Mouse (Mus musculus) R1 (cell line): ENCODE data around the gene Vax1.

Experiments used
- DNase-seq: peaks from one replicate; pipeline ENCODE4 v3.0.0-alpha.2; 2018; ENCODE audit warnings: low read depth, low spot score

Gene Vax1

DNA sequence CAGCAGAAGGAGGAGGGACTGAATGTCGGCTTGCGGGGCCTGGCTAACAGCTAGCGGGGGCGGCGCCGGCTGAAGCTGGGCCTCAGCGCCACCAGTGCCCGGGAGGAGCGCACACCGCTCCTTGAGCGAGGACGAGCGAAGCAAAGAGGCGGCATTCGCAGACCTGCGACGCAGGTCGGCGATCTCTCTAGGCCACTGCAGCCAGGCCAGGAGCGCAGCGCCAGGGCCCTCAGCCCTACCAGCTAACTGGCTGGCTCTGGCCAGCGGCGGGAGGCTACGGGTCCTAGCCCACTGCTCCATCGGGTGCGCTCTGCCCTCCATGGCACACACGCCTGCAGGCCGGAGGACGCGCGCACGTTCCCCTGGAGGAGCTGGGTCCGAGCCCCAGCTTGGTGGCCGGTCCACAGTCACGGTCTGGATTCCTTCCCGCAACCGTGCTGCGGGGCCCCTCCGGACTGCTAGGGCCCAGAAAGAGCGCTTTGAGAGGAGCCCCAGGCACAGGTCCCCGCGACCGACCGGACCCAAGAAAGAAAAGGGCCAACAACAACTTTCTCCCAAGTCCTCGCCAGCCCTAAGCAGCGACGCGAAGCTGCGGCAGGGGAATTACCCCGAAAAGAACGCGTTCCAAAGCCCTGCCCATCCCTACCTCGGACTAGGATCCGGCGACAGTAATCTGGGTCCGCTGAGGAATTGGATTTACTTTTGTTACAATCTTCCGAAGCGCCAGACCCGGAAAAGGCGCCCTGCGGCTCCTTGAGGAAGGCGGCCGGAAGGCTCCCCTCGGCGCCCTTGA lies 517 bp downstream of the Vax1 start:
- peak; percentile 54 for DNase-seq

DNA sequence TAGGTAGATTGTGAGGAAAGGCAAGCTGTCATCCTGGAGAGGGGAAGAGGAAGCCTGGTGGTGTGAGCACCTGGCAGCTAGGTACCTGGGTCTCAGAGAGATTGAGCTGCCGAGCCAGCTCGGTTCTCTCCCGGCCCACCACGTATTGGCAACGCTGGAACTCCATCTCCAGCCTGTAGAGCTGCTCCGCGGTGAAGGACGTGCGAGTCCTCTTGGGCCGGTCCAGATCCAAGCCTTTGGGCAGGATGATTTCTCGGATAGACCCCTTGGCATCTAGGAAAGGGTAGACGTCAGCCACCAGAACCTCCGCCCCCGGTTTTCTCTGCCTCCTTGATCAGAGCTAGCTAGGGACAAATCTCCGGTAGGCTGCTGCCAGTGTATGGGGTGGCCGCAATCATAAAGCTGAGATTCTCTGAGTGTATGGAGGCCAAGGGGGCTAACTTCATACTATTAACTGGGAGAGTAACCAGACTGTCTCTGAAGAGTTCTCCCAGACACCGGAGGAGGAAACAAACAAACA lies 1.4 kb downstream of the Vax1 start:
- no peak for DNase-seq

DNA sequence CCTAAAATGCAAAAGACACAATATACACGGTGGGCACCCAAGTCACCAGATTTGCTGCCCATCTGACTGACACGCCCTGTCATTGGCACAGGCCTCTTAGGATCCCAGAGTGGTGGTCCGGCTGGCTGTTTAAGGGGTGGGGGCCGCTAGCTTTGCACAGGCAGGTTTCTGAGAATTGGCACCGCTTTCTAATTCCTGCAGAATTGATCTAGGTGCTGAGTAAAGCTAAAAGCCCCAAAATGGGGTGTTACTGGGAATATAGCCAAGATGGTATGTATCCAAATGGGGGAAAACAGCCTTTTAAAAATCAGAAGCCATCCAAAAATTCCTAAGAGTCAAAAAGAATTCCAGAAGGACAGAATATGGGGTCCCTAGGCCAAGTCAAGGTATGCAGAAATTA lies 2.0 kb downstream of the Vax1 start:
- DNase-seq: no peak

DNA sequence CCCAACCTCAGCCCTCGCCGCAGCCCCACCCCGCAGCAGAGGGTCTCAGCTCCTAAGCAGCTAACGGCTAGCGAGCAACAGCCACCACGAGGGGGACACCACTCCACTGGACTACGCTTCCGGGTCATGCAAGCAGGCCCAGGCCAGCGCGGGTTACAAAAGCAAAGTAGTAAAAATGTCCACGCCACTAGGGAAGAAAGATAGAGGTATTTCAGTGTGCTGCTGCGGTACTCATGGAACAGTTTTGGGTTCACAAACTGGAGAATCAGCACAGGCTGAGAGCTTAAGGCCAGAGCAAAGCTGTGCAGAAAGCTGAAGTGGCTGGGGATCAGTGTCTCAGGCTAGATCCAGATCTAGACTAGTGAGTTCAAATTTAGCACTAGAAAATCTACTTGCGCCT lies 3.0 kb downstream of the Vax1 start:
- DNase-seq: peak; percentile 20

DNA sequence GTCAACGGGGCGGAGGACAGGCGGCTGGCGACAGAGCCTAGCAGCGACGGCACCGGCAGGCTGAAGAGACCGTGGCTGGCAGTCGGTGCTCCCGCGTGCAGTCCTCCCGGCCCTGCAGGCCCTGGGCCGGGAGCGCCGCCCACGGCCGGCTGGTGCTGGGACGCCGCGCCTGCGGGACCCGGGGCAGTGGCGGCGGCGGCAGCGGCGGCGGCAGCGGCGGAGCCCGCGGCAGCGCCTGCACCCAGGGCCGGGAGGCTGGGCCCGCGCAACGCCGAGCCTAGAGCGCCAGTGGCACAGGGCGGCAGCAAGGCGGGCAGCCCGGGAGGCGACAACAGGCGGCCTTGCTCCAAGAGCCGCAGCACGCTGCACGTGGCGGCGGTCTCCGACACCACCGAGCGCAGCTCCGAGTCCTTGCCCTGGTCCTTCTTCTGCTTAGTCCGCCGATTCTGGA lies 3.5 kb downstream of the Vax1 start:
- DNase-seq: peak; percentile 39

DNA sequence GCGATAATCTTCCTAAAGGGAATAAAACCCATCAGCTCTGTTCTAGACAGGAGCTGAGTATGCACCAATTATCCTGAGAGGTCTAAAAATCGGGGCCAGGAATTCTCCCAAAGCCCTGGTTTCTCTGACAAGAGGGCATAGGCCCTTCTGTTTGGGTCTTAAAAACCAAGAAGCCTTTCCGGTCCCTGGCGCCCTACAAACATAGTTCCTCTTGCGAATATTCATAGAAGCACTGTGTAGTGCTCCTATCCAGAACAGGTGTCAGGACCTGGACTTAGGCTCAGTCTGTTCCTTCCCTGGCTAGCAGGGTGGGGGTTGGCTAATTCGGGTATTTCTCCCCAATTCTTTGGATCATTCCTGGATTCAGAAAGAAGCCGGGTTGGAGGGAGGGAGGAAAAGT lies 4.3 kb downstream of the Vax1 start:
- no peak for DNase-seq

DNA sequence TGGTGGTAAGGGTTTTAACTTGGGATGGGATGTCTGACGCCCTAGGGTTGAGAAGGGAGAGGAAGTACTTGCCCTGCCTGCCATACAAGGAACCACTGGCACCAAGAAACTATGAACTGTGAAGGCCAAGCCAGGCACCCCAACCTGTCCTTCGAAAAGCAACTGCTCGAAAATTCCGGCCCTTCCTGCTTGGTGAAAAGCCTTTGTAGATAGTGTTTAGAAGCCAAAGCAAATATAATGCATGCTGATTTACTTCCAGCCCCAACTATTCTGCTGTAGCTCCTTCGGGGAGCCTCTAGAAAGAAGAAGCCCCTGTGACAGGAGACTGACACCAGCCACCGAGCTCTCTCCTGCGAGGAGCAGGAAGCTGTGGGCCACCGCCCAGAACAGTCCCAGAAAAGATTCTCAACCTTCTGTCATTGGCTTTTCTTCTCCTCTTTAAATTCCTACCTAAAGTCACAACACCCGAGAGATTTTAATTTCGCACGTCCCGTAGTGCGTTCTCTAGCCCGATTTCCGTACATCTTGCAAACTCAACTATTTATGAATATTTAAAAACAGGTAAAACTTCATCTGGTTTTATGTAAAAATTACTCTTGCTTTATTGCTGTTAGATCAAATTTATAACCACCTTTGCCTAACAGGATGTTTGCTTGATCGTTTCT lies 4.8 kb downstream of the Vax1 start:
- DNase-seq: no peak

DNA sequence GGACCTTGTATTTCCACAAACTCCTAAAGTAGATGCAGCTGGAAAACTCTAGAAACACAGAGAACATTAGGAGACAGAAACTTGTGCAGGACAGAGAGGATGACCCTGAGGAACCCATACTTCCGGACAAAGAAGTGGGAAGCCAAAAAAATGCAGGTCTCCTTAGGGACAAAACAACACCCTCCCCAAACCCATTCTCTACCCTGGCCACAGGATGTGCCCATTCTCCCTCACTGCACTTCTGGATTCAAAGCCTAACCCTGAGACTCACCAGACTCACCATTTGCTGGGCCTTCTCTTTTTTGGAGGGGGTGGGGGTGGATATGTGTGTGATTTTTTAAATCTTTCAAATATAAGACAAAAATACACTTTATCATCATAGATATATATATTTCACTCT lies 5.7 kb downstream of the Vax1 start:
- DNase-seq: no peak

DNA sequence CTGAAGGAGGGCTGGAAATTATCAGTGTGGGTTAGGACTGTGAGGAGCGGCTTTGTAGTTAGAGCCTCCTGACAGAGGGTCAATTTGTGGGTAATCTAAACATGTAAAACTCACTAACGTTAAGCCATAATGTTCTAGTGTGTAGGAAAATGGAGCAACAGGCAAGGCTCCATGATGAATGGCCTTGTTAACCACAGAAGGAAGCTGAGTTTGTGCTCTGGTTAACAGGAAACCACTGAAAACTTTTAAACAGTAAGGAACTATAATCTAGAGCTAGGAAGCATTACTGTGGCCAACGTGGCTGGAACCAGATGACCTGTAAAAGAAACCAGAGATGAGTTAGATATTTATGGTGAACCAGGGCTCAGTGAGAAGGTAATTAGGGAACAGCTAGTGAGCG lies 13.2 kb downstream of the Vax1 start:
- no peak for DNase-seq

DNA sequence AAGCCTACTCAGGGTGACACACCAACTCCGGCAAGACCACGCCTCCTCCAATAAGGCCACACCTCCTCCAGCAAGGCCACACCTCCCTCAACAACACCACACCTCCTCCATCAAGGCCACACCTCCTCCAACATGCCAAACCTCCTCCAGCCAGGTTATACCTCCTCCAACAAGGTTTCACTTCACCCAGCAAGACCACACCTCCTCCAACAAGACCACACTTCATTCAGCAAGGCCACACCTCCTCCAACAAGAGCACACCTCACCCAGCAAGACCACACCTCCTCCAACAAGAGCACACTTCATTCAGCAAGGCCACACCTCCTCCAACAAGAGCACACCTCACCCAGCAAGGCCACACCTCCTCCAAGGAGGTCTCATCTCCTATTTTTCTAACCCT lies 15.7 kb downstream of the Vax1 start:
- peak; percentile 93 for DNase-seq

DNA sequence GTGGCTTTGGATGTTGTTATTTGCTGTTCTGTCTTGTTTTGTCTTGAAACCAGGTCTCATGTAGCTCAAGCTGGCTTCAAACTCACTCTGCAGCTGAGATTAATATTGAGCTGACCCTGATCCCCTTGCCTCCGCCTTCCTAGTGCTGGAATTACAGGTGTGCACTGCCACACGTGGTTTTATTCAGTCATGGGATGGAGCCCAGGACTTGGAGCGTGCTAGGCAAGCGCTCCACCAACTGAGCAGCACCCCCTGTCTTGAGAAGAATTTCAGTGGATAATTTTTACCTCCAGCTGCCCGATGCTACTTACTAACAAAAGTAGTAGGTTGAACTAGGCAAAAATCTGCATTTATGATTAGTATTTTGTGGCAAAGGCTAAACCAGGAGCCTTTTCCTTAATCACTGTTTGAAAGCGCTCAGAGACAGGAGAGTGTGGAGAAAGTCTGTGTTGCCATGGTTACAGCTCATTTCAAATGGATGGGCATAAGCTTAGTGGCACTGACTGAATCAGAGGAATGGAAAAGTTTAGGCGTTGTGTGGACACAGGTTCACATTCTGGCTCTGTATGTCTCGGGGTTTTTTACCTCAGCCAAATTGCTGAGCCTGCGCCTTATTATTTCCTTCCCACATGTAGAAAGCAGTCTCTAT lies 24.2 kb downstream of the Vax1 start:
- DNase-seq: no peak

DNA sequence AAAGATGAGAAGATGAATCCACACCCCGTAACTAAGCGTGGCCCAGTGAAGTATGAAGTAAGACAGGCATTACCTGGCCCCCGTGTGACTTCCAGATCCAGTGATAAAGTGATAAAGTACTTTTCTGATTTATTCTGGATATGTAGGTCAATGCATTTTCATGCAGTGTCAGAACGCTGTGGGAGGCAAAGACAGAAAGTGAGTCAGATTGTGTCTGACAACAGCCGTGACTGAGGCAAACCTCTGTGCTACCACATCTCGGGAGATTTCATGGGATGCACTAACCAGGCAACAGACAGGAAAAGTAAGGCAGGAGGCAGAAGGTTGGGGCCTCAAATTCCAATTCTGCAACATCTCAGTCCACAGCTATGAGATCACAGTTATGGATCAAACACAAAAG lies 24.8 kb downstream of the Vax1 start:
- no peak for DNase-seq

DNA sequence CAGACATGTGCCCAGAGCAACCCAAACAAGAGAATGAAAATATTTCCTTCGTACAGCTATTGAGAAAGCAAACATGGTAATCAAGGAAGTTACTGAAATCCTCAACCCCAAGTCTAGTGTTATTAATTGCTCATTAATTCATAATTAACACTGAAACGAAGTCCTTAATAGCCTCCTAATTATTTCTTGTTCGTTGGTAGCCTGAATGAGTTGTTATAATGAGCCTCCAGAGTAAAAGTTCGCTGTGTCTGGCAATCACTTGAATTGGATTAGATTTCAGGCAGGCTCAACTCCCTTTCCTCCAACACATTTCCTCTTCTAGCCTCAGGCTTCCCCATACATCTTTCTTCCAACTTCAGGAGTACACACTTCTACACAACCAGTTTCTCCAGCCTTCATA lies 27.6 kb downstream of the Vax1 start:
- no peak for DNase-seq

DNA sequence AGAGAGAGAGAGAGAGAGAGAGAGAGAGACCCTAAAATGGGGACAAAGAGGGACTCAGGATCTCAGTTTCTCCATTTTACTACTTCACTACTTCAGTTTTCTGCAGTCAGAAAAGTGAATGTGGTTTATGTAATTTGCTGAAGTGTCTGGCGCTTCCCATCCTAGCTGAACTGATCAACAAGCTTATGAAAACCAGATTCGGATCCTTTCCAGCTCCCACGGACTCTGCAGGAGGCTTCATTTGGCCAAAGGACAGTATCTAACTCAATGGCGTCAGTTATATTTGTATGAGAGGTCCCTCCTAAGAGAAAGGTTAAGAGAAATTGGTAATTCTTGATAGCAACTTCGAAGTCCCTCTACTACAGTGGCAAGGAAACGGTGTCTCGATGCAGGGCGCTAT lies 34.5 kb downstream of the Vax1 start:
- no peak for DNase-seq

DNA sequence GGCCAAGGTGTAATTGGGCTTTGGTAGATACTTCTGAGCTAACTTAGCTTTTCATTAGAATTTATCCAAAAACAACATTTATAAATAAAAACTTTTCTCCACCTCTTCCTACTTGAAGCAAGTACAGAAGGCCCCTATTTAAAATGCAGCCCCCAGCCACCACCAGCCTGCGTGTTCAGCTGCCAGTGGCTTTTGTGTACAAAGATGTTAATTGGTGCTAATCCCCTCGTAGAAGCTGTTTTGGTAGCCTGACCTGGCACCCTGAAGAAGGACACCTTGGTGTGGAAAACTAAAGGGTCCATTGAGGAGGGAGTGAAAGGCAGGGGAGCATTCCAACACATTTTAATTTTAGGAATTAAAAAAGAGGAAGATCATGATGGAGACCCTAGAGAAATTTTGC lies 34.9 kb downstream of the Vax1 start:
- DNase-seq: no peak

DNA sequence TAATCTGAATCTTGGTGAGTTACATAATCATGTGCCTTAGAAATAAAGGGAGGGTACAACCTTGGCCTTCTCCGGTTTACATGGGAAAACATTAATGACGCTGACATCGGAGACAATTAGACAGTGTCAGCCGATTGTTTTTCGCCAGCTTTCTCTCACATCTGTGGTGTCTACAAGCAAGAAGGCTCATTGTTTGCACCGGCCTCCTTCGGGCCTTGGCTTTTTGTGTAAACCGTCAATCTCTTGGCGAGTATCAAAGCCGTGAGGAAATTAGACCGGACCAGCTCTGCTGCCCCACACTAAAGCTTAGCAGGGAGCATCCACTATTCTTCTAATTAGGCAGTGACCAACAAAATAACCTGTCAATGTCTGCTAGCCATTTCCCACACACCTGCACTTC lies 36.7 kb downstream of the Vax1 start:
- no peak for DNase-seq

DNA sequence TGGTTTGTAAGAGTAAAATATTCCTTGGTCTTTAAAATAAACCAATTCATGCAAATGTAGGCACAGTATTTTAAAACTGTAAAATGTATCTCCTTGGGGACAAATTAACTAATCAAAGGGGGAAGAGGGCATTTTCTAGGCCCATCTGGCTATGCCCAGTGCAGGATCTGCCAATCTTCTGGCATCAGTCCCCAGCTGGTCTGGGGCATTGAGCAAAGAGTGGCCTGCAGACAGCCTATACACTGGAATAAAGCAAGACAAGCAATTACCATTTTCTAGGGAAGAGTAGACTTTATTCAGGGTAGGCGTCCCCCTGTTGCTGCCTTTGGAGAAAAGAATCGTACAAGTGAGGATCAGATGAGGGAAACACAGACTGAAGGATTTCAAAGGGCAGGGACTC lies 40.2 kb downstream of the Vax1 start:
- DNase-seq: no peak

DNA sequence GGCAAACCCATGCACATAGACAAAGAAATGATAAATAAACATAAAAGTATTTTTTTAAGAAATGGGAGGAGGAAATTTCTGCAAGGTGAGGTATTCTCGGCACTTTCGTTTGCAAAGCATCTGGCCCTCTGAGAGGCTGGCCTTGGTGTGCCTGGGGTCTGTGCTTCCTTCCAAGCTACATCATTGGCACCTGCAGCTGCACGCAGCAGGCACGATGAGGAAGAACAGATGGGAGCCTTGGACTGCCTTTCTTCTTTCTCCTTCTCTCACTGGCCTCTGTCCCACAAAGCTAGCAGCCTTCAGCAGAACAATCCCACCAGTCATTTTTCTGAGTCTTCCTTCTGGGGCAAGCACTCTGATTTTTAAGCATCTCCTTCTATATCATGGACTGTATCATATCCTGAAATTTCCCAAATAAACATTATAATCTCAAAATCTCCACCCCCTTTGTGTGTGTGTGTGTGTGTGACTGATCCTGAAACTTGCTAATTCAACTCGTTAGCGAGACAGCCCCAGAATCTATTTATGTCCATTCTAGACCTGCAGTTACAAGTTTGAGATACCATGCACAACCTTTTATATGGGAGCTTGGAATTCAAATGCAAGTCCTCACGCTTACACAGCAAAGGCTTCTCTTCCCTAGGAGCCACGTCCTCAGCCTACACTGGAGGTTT lies 41.2 kb downstream of the Vax1 start:
- no peak for DNase-seq

DNA sequence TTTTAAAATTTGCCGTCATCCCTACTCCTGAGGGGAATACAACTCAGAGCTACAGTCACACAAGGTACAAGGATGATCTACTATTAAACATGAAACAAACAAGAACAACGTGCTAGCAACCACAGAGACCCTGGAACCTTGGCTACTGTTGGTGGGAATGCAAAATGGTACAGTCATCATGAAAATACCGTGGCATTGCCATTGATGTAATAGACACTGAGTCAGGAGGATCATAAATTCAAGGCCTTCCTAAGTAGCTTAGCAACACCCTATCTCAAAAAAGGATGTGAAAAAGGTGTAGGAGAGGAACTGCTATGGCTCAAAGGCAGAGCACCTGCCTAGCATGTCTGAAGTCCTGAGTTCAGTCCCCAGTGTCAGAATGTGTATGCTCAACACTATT lies 42.4 kb downstream of the Vax1 start:
- DNase-seq: no peak
